Mouse (Mus musculus) liver (tissue): ENCODE data around the gene Tmem184b.

Experiments
- DNase-seq: peaks from one replicate; pipeline ENCODE4 v3.0.0-alpha.2; 2020; ENCODE audit warnings: mixed read lengths

Gene Tmem184b

GRCm38 (mm10) chr15:79429527-79429926 lies 26.2 kb upstream of the Tmem184b start:
- no peak for DNase-seq

GRCm38 (mm10) chr15:79428616-79429015 lies 25.2 kb upstream of the Tmem184b start:
- no peak for DNase-seq

- no peak for DNase-seq
These were observed 24.1 kb upstream of the Tmem184b start for GRCm38 (mm10) chr15:79427516-79427915.

- DNase-seq: no peak
These were observed 22.1 kb upstream of the Tmem184b start for GRCm38 (mm10) chr15:79425516-79425915.

GRCm38 (mm10) chr15:79424602-79425001 lies 21.2 kb upstream of the Tmem184b start:
- no peak for DNase-seq

- no peak for DNase-seq
These were observed 19.4 kb upstream of the Tmem184b start for GRCm38 (mm10) chr15:79422715-79423243.

GRCm38 (mm10) chr15:79418677-79419076 lies 15.3 kb upstream of the Tmem184b start:
- DNase-seq: no peak

GRCm38 (mm10) chr15:79418265-79418664 lies 14.9 kb upstream of the Tmem184b start:
- no peak for DNase-seq

GRCm38 (mm10) chr15:79417379-79417778 lies 14.0 kb upstream of the Tmem184b start:
- DNase-seq: no peak

- DNase-seq: no peak
These were observed 13.2 kb upstream of the Tmem184b start for GRCm38 (mm10) chr15:79416460-79417085.

- DNase-seq: no peak
These were observed 11.1 kb upstream of the Tmem184b start for GRCm38 (mm10) chr15:79414513-79414912.

- no peak for DNase-seq
These were observed 10.4 kb upstream of the Tmem184b start for GRCm38 (mm10) chr15:79413802-79414201.

- DNase-seq: no peak
These were observed 9.8 kb upstream of the Tmem184b start for GRCm38 (mm10) chr15:79413201-79413600.

GRCm38 (mm10) chr15:79411363-79412065 lies 8.1 kb upstream of the Tmem184b start:
- DNase-seq: no peak

GRCm38 (mm10) chr15:79409077-79409573 lies 5.8 kb upstream of the Tmem184b start:
- DNase-seq: no peak

- no peak for DNase-seq
These were observed 3.2 kb upstream of the Tmem184b start for GRCm38 (mm10) chr15:79406564-79406963.

GRCm38 (mm10) chr15:79404277-79404676 lies 908 bp upstream of the Tmem184b start:
- DNase-seq: no peak

- DNase-seq: no peak
These were observed 418 bp upstream of the Tmem184b start for GRCm38 (mm10) chr15:79403763-79404210.

GRCm38 (mm10) chr15:79402176-79402575 lies 1.2 kb downstream of the Tmem184b start:
- no peak for DNase-seq

GRCm38 (mm10) chr15:79400975-79401365 lies 2.4 kb downstream of the Tmem184b start:
- DNase-seq: no peak

GRCm38 (mm10) chr15:79400134-79400974 lies 3.0 kb downstream of the Tmem184b start:
- DNase-seq: no peak

- no peak for DNase-seq
These were observed 3.9 kb downstream of the Tmem184b start for GRCm38 (mm10) chr15:79399231-79400052.
